Mouse (Mus musculus) megakaryocyte, embryonic 14.5 days (primary cell): ENCODE results near the gene C8g.

Experiments used
- FLI1 ChIP-seq: IDR thresholded peaks from 2 replicates; pipeline ENCODE4 v1.6.1; 2012; ENCODE audit warnings: low read length, inconsistent platforms, mixed read lengths
- GATA1 ChIP-seq: IDR thresholded peaks from 3 replicates; pipeline ENCODE4 v1.6.1; 2012; ENCODE audit warnings: mixed read lengths, low read length, inconsistent platforms, borderline replicate concordance

GRCm38 (mm10) chr2:25506964-25507363 lies 5.4 kb upstream of the C8g start:
- TF ChIP-seq GATA1 (no peak), FLI1 (no peak)
